Mouse (Mus musculus): ENCODE data around the gene Xrcc6.

The Xrcc6 gene

DNA sequence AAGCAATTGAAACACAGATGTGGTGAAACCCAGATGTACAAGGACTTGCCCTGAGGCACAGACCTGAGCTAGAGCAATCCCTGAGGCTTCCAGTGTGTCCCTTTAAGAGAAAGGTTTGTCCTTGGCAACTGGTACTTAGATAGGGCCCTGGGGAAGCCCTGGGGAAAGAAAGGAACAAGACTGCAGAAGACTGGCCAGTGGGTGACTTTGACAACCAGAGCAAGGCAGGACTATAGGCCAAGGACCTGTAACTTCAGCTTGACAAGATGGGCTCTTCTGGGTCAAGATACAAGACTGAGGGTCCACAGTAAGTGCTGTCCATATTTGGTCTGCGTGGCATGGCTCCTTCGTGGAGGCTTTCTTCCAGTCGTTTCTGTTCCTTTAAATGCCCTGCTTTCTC is at the start of gene Xrcc6:
Gene Xrcc6, plus strand, starts transcription at position 190 of the 400 bp plus-strand sequence.
- DNase-seq (ENCODE audit: low spot score in 2 of 2) = no peak

- peak; percentile 40 to 44 for DNase-seq (ENCODE audit: low spot score in 2 of 2)
Observed at GRCm38 (mm10) chr15:81938246-81938645, 49.4 kb upstream of the Xrcc6 start.

GRCm38 (mm10) chr15:81939157-81939715 is 48.4 kb upstream of the Xrcc6 start:
- DNase-seq (ENCODE audit: low spot score in 2 of 2) = no peak

DNA sequence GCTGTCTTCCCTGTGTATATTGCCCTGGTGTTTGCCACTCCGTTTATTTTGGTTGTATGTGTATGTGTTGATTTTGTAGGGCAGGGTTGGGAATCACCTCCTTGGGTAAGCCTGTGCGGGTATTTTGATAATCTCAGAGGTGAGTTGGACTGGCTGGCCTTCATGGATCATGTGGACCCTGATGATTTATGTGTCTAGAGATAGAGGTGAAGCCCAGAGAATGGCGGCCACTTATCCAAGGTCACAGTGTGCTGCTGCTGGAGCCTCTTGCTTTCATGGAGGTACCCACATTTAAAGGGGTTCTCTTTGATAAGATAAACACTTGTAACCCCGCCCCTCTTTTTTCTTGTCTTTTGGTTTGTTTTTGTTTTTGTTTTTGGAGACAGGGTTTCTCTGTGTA is 47.9 kb upstream of the Xrcc6 start:
- DNase-seq (ENCODE audit: low spot score in 2 of 2) = no peak

- DNase-seq (ENCODE audit: low spot score in 2 of 2) = no peak
Observed at GRCm38 (mm10) chr15:81940219-81940618, 47.4 kb upstream of the Xrcc6 start.

GRCm38 (mm10) chr15:81941010-81941409 is 46.6 kb upstream of the Xrcc6 start:
- no peak for DNase-seq (ENCODE audit: low spot score in 2 of 2)

DNA sequence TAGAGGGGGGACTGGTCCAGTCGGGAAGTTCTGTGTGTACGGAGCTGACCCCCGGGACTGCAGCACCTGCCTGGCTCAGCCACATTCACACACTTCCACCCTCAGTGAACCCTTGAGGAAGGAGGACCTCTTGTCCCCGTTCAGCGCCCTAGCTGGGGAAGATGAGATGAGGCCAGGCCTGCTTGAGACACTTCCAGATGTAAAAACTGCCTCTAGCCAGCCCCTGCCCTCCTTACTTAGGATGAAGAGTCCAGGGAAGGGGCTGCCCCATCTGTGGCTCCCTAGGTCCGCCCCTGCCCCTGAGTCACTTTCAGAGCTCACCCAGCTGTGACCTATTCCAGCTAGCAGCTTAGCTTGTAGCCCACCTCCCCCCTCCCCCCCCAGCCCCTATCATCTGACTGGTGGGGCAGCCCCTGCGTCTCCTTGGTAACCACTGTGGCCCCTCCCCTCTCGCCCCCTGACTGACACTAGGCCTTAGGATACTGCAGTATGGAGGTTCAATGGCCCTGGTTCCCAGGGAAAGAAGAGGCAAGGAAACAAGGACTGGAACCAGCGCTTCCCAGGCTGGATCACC is 44.4 kb upstream of the Xrcc6 start:
- DNase-seq (ENCODE audit: low spot score in 2 of 2) = no peak

- DNase-seq (ENCODE audit: low spot score in 2 of 2) = no peak
Observed at GRCm38 (mm10) chr15:81949076-81949475, 38.6 kb upstream of the Xrcc6 start.

- DNase-seq (ENCODE audit: low spot score in 2 of 2) = no peak
Observed at GRCm38 (mm10) chr15:81949476-81950131, 38.0 kb upstream of the Xrcc6 start.

DNA sequence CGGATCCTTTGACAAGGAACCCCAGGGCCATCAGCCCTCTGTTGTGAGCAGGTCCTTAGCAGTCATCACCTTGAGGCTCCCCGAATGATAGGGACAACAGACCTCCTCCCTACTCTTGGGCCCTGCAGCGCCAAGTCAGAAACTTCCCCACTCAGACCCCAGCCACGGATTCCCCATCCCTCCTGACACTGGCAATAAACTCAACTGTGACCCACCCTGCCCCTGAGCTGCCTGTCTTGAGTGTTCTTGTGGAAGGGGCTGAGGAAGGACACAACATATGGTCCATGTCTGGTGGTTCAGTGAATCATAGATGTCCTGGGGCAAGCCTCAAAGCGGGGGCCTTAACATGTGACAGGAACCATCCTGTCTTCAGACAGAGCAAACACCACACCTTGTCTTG is 36.9 kb upstream of the Xrcc6 start:
- DNase-seq (ENCODE audit: low spot score in 2 of 2) = no peak

DNA sequence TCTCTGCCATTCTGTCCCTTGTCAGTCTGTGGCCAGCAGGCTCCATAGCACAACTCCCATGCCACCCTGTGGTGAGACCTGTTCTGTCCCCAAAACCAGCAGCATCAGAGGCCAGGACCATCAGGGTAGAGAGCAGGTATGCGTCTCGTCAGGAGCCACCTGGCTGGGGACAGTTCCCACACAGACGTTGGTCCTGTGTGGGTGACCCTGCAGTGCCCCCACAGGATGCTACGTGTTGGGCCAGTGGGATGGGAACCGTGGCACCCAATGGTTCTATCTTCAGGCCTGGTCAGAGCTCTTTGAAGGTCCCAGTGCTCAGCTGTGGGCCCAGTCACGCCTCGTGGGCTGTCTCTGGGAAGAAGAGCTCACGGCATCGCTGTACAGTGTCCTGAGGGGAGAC is 36.5 kb upstream of the Xrcc6 start:
- no peak for DNase-seq (ENCODE audit: low spot score in 2 of 2)

GRCm38 (mm10) chr15:81952310-81952709 is 35.3 kb upstream of the Xrcc6 start:
- no peak for DNase-seq (ENCODE audit: low spot score in 2 of 2)

DNA sequence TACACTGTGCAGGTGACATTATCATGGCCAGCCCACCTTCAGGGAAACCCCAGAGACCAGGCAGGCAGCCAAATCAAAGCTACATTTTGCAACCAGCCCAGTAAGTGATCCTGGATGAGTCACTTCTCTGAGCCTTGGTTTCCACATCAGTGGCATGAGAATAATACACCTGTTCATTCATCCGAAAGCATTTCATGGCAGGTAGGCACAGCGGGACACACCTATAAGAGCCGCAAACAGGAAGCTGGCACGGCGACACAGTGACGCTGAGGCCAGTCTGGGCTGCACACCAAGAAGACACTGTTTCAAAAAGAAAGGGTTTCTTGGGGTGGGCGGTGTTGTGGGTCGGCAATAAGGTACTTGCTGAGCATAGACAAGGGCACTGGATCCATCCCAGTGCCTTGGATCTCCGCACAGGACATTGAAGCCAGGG is 33.5 kb upstream of the Xrcc6 start:
- no peak for DNase-seq (ENCODE audit: low spot score in 2 of 2)

DNA sequence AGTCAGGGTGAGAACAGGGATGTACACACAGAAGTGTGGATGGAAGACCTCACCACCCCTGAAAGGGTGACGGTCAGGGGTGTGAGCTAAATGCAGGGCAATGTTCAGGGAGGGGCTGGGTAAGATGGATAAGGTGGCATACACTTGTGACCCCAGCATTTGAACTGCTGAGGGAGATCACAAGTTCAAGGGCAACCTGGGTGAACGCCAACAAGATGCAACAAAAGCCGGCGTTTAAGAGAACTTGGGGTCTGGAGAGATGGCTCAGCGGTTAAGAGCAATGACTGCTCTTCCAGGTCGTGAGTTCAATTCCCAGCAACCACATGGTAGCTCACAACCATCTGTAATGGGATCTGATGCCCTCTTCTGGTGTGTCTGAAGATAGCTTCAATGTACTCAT is 32.9 kb upstream of the Xrcc6 start:
- DNase-seq (ENCODE audit: low spot score in 2 of 2) = no peak

GRCm38 (mm10) chr15:81955414-81955813 is 32.2 kb upstream of the Xrcc6 start:
- DNase-seq (ENCODE audit: low spot score in 2 of 2) = no peak

GRCm38 (mm10) chr15:81956457-81956856 is 31.2 kb upstream of the Xrcc6 start:
- DNase-seq (ENCODE audit: low spot score in 2 of 2) = peak; percentile 26 to 31

DNA sequence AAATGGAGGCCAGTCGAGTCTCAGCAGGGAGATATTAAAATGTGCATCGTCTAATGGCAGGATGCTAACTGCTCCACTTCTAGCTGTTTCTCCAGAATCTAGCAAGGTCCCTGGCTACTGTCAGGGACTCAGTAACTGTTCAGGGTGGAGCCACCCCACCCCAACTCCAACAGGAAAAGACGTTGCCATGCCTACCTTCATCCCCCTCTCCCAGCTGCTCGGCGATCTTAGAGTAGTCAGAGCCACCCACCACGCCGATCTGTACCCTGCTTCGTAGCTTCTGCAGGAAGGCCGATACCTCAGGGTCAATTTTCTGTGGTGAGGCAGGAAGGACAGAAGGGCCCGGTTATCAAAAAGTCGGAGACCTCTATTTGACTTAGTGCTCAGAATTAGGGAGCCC is 30.0 kb upstream of the Xrcc6 start:
- DNase-seq (ENCODE audit: low spot score in 2 of 2) = no peak

DNA sequence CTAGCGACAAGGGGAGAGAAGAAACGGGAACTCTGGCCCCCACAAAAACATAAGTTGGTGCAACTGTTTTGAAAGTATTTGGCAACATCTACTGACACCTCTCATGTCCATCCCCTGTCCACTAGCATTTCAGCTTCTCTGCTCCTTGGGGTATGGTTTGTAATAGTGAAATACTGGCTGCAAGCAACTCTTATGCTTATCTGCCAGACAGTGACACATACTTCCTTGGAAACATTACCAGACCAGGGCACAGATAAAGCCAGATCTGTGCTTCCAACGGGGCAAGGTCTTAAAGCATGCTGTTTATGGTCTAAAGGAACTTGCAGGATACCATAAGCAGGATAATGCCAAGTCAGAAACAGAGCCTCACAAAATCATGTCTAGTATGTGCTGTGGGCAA is 28.7 kb upstream of the Xrcc6 start:
- no peak for DNase-seq (ENCODE audit: low spot score in 2 of 2)

GRCm38 (mm10) chr15:81960171-81961077 is 27.2 kb upstream of the Xrcc6 start, which contains the start of gene Pmm1:
Pmm1 (minus strand) TSS chr15:81960930.
- peak; percentile 98 to 99 for DNase-seq (ENCODE audit: low spot score in 2 of 2)

DNA sequence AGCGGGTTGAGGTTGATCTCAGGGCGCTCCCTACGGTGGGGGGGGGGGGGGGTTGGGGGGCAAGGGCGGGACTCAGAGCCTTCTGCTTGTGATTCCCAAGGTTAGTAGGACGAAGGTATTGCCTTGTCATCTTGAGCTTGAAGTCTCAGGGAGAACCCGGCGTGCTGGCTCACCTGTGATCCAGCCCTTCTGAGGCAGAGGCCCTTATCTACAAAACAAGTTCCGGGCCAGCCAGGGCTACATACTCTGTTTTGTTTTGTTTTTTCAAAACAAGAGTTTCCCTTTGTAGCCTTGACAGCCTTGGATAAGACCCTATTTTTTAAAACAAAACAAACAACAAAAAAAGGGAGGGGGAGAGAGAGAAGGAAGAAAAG is 26.6 kb upstream of the Xrcc6 start:
- DNase-seq (ENCODE audit: low spot score in 2 of 2) = no peak

DNA sequence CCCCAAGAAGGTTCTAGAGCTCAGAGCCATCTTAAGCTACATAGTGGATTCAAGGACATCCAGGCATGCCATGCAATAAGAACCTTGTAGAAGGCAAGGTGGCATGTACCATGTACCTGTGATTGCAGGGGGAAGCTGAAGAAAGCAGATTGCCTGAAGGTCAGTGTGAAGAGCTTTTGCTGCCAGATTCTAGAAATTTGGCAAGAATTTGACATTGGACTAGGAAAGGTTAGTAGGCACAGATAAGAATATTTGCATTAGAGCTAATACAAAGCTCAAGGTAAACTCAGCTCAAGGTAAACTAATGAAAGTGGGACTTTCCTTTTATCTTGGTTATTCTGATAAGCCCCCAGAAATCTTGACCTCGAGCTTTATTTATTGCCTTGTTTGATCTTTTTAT is 23.4 kb upstream of the Xrcc6 start:
- DNase-seq (ENCODE audit: low spot score in 2 of 2) = no peak

GRCm38 (mm10) chr15:81964980-81965545 is 22.6 kb upstream of the Xrcc6 start:
- no peak for DNase-seq (ENCODE audit: low spot score in 2 of 2)
